Comparison of ENCODE assay signal across 8 mouse cellular contexts in genomic region chr7:131800416-131801045, GRCm38 (mm10).
DNase-seq lines count a peak whose midpoint lies in the region; ATAC-seq and TF ChIP-seq lines count a peak whose summit lies in the region.

No protein-coding gene starts in this region.

- H3K4me3 ChIP-seq in left cerebral cortex, adult 2 months = no peak overlapping the region
- H3K4me3 ChIP-seq in kidney, embryonic 14.5 days (ENCODE audit: low read length) = no peak overlapping the region
- H3K4me3 ChIP-seq in intestine, embryonic 15.5 days (replicated peaks) = no peak overlapping the region

- H3K27me3 ChIP-seq in kidney, embryonic 14.5 days (ENCODE audit: control insufficient read depth, insufficient read depth, low read length) = no peaks in the 10 kb centered on the region
- no peaks in the 10 kb centered on the region for H3K27me3 ChIP-seq in intestine, embryonic 15.5 days (replicated peaks)

- no peaks in the 10 kb centered on the region for H3K36me3 ChIP-seq in kidney, embryonic 14.5 days (ENCODE audit: control insufficient read depth, insufficient read depth, low read length)
- no peaks in the 10 kb centered on the region for H3K36me3 ChIP-seq in intestine, embryonic 15.5 days

- no peaks in the 10 kb centered on the region for H3K9me3 ChIP-seq in kidney, embryonic 14.5 days (ENCODE audit: control insufficient read depth, low read length)
- H3K9me3 ChIP-seq in intestine, embryonic 15.5 days = no peaks in the 10 kb centered on the region

- intact Hi-C loops in left cerebral cortex, adult 2 months (cut with DNase I) = no loop called here
- intact Hi-C loops in left cerebral cortex, postnatal 36 days (cut with DNase I) = no loop called here

- TF ChIP-seq CTCF in left cerebral cortex, adult 2 months (IDR thresholded peaks at IDR 0.05) = peak; percentile 33

- ATAC-seq in kidney, embryonic 14.5 days (ENCODE audit: low FRiP score, low TSS enrichment) = 0 out of 2 replicates have a peak, but pooled peaks have one; percentile 46
- ATAC-seq in intestine, embryonic 15.5 days = no peak

- no peak for DNase-seq in left cerebral cortex, adult 2 months (ENCODE audit: extremely low spot score in 1 of 2, low spot score in 2 of 2)
- DNase-seq in left cerebral cortex, postnatal 36 days (ENCODE audit: low spot score in 2 of 2) = no peak
- peak; percentile 28 to 62 for DNase-seq in adrenal gland, postnatal 36 days
- peak; percentile 76 for DNase-seq in retina, embryonic 14.5 days (ENCODE audit: low spot score)
- no peak for DNase-seq in heart, adult 9 months (ENCODE audit: low spot score in 2 of 2)
- no peak for DNase-seq in urinary bladder, postnatal 4 days (ENCODE audit: low spot score in 2 of 2)

- H3K4me1 ChIP-seq in kidney, embryonic 14.5 days (ENCODE audit: control insufficient read depth, insufficient read depth, low read length) = peaks cover 9% of the 10 kb centered on the region; the same call in 1 of the 2 replicates
- no peaks in the 10 kb centered on the region for H3K4me1 ChIP-seq in intestine, embryonic 15.5 days (replicated peaks)

- no peak overlapping the region for H3K4me2 ChIP-seq in kidney, embryonic 14.5 days (replicated peaks; ENCODE audit: low read depth, low read length)
- H3K4me2 ChIP-seq in intestine, embryonic 15.5 days (replicated peaks) = no peak overlapping the region

- H3K9ac ChIP-seq in kidney, embryonic 14.5 days (ENCODE audit: low read depth, low read length) = no peak overlapping the region
- no peak overlapping the region for H3K9ac ChIP-seq in intestine, embryonic 15.5 days

- 17% methylated on average over 6 of the region's 6 CpGs for WGBS in kidney, embryonic 14.5 days
- 41% methylated on average over 6 of the region's 6 CpGs for WGBS in intestine, embryonic 15.5 days

- no peak overlapping the region for H3K27ac ChIP-seq in left cerebral cortex, adult 2 months
- H3K27ac ChIP-seq in kidney, embryonic 14.5 days (ENCODE audit: low read depth, low read length) = no peak overlapping the region
- H3K27ac ChIP-seq in intestine, embryonic 15.5 days = no peak overlapping the region

Comparison
In these comparisons a context has a peak if more than half of its experiments do, and no peak if none do; other contexts are left out.
1. DNase-seq: peak in adrenal gland, postnatal 36 days (2 of 2) and retina, embryonic 14.5 days (single experiment); none in left cerebral cortex, adult 2 months (0 of 2), left cerebral cortex, postnatal 36 days (0 of 2), heart, adult 9 months (0 of 2) and urinary bladder, postnatal 4 days (0 of 2).